Mouse (Mus musculus): Measurements from ENCODE around the gene Gm20431. TPM values are rescaled to one million over a fixed set of nuclear protein-coding genes. Genes with fewer than 3 reads are reported as not detected.
A peak's percentile ranks its signal among the peaks of the same experiment; 100 is the strongest.

The Gm20431 gene
- total RNA-seq, 2 experiments from 2014 or later, result 7.7 to 11.6 TPM

DNA sequence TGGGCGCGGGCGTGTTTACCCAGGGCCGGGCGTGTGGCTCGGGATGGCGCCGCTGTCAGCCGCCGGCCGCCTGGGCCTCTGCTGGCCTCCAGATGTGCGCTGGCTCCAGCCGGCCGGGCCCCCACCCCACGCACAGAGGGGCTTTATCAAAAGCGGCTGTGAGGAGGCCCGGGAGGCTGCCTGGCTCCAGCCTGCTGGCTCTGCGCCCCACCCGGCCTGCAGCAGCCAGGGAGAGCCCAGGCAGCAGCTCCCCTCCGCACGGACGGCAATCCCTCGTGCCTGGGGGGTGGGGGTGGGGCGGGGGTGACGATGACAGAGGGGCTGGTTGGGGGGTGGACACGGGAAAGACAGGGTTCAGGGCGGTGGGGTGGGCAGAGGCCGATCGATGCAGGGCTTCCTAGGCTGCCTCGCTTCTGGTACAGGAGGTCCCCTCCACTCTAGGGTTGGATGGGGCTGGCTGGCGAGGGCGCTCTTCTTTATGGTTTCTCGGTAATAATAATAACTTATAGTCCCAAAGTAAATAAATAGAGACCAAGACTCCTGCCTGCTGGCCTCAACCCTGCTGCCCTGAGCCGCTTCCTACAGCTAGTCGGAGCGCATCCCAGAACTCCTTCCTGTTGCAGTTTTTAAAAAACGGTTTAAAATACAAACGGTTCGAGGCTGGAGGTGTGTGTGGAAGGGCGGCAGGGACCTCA lies 63.7 kb downstream of the Gm20431 start:
- DNase-seq, result peak; percentile 66

DNA sequence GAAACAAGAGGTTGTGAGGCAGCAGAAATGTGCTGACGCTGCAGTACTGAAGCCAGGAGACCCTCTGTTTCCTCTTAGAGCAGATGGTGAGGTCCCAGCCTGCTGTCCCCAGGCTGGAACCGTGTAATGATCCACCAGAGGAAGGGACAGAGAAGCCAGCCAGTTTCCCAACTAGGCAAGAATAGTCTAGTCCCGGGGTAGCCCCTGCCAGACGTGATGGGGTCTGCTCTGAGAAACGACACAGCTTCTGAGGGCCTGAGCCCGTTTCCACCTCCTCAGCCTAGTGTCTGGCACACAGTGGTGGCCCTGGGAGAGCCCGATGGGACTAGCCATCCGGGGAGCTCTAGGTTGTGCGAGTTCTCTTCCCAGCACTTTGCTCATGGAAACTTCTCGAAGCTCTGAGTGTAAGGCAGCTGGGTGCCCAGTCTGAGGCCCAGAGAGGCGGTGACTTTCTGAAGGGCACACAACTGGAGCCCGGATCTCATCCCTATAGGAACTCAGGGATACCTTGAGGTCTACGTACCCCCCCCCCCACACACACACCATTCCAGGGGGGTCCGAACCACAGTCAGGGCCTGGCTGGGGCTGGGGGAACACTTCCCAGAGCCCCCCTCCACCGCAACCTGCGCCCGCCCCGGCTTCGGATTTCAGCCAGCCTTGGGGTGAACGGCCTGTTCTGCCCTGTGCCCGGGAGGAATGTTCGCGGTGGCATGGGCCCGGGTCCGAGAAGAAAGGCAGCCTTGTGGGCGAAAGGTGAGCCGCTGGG lies 64.4 kb downstream of the Gm20431 start:
- no peak for DNase-seq

DNA sequence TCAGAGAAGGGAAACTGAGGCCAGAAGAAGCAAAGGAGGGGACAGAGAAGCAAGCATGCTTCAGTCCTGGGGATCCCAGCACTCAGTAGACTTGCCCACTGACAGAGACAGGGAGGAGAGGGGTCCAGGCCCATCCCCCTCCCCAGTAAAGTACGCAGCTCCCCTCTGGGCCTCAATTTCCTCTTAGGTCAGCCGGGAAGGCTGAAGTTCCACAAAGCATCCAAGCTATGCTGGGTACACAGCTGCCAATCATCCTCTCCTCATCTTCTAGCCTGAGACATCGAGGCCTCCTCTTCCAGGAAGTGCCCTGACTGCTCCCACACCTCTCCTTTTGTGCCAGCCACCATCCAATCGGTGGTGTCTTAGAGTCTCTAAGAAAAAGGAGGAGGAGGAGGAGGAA lies 65.0 kb downstream of the Gm20431 start:
- no peak for DNase-seq

DNA sequence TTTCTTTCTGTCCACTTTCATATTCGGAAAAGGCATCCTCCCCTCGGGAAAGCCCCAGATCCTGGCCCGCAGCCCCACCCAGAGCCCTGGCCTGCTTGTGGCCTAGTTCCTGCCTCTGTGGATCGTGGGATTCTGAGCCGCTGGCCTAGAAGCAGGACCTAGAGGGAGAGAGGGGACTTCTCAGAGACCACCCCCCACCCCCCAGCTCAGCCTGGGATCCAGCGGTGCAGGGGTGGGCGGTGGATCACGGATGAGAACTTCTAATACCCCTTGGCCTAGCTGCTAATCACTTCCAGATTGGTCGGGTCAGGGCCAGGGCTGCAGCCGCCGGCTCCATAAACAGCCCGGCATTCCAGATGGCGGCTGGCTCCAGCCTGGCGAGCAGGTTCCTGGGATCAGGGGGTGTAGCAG lies 65.5 kb downstream of the Gm20431 start:
- peak; percentile 78 for DNase-seq

DNA sequence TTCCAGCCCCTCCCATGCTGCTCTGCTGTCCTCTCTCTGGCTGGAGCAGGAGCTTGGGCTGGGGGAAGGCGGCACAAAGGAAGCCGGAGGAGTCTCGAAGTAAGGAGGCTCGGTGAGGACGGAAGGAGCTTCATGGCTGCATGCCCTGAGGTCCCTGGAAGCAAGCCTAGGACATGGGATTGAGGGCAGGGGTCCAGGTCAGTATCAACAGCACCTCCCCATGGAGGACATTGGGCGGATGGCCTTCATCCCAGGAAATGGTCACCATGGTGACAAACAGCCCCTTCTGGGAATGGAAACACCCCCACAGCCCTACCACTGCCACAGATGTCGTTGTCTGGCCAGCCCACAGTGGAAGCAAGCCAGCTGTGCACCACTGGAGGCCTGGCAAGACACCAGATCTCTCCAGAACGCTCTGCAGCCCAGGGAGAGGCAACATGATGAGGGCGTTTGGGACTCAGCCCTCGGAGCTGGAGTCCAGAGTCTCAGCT lies 66.8 kb downstream of the Gm20431 start:
- DNase-seq, result peak; percentile 93

DNA sequence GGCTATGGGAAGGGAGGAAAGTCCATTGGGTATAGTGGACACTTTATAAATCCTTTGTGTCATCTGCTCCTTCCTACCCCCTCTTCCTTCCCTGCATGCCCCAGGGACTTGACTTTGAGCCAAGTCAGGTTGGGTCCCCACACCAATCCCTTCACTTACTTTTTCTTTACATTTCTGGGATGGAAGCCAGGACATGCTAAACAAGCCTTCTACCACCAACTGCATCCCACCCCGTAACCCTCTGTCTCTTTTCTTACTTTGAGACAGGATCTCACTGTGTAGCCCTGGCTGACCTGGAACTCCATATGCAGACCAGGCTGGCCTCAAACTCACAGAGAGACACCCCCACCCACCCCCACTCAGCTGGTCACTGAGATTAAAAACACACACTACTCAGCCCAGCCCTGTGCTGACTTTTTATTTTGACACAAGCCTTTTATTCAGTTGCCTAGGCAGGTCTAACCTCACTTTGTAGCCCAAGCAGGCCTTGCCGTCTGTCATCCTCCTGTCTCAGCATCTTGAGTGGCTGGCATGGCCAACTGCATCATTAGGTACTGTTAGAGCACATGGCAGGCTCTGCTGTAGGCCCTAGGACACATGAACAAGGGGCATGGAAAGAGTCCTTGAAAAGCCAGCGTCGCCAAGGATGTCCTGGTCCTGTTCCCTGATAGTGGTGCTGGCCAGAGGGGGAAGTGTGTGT lies 67.6 kb downstream of the Gm20431 start:
- no peak for DNase-seq

DNA sequence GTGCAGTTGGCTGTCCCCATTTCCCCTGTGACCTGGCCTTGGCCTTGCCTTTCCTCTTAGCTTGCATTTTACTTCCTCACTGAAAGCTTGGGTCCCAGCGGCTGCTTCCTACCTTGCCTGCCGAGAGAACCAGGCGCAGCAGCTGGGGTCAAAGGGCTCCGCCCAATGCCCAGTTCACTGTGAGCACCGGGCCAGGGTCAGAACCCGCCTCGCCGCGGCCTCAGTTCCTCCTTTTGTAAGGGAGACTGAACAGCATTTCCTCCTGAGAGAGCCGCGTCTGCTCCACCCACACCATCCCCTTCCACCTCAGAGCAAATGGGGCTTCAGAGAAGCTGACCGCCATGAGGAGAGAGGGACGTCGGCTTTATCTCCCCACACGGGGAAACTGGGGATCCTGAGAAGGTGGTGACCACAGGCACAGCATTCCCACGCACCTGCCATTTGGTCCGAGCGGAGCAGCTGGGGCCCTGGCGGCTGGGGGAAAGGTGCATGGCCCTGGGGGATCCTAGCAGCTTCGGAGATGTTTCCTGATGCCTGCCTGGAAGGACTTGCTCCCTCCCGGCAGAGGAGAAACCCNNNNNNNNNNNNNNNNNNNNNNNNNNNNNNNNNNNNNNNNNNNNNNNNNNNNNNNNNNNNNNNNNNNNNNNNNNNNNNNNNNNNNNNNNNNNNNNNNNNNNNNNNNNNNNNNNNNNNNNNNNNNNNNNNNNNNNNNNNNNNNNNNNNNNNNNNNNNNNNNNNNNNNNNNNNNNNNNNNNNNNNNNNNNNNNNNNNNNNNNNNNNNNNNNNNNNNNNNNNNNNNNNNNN lies 72.3 kb downstream of the Gm20431 start:
- peak; percentile 62 for DNase-seq

DNA sequence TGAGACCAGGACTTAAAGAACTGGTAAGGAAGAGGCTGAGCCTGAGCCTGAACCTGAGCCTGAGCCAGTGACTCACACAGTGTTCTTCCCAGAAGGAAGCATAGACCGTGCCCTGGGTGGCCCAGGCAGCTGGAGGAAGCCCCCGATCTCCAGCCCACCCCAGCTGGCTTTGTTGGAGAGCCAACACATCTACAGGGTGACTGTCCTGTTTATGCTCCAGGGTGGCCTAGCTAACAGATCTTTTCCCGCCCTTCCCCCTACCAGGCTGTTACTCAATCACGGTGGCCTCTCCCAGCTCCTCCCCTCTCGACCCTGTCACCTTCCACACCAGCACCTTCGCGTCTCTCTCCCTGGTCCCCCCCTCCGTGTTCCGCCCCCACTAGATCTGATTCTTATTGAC lies 74.3 kb downstream of the Gm20431 start:
- no peak for DNase-seq

DNA sequence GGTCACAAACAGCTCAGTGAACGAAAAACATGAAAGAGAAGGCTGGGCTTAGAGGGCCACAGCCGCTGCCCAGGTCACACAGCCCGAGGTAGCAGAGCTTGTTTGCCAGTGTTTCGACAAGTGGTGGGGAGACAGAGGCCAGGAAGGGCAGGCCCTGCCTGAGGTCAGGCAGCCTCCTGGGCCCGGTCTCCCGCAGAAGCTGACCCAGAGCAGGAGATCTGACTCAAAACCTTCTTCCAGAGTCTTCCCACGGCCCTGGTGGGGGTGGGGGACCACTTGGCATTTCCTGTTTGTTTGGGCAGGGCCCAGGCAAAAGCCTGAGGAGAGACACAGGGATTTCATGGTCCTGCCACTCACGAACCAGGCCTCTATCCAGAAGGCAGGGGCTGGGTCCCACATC lies 75.3 kb downstream of the Gm20431 start:
- no peak for DNase-seq

DNA sequence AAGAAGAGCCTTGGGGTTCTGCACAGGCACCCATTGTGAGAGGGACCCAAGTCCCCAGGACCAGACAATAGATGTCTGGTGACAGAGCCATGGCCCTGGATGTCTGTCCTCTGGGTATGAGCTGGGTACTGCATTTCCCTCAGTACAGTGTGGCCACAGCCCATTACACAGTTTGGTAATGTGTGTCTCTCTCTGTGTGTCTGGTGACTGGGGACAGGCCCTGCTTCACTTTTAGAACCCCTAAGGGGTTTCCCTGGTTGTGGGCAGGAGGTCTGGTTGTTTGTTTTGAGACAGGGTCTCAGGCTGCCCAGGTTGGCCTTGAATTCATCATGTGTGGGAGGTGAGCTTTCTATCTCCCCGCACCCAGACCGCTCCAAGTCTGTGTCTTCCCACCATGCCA lies 76.0 kb downstream of the Gm20431 start:
- DNase-seq, result no peak

DNA sequence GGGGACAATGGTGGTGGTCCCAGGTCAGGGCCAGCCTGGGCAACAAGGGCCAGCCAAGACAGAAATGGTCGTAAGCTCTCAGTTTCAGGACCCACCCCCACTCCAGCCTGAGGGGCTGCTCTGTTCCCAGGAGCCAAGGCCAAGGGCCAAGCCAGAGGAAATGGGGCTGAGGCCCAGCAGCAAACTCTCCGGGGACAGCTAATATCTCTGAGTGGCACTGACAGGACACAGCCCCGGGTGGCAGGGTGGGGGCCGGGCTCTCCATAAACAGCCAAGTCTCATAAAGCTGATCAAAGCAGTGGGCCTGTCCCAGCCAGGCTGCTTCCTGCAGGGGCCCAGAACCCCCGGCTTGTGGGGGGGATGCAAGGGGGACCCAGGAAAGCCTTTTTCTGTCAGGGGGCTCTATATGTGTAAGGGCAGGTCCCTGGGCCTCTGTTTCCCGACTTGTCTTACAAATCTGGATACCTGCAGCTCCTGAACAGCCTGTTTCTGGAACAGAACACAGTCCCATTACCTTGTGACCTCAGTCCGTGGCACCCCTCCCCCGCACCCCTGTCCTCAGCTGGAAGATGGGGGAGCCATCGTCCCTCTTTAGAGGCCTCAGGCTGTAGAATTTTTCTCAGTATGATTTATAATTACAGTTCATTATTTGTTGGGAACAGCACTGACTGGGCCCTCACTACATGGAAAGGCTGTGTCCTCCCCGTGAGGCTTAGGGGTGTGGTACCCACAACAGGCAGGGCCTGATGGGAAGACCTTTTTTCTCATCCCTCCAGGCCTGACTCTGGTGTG lies 77.9 kb downstream of the Gm20431 start:
- DNase-seq, result no peak

DNA sequence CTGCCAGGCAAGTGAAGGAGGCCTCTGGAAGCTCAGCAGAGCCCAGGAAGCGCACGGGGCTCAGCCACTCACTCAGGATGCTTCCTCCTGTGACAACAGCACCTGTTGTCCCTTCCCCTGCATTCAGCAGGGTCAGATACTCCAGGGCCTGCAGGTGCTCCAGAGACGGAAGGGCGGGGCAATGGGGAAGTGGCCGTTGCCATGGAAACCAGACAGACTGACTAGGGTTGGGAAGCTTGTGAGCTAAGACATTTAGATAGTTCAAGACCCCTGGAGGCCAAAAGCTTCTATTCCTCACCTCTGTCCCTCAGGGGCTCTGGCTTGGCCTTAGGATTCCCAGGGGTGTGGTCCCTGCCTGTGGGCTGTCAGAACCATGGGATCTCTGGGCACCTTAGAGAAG lies 82.8 kb downstream of the Gm20431 start:
- DNase-seq, result no peak

DNA sequence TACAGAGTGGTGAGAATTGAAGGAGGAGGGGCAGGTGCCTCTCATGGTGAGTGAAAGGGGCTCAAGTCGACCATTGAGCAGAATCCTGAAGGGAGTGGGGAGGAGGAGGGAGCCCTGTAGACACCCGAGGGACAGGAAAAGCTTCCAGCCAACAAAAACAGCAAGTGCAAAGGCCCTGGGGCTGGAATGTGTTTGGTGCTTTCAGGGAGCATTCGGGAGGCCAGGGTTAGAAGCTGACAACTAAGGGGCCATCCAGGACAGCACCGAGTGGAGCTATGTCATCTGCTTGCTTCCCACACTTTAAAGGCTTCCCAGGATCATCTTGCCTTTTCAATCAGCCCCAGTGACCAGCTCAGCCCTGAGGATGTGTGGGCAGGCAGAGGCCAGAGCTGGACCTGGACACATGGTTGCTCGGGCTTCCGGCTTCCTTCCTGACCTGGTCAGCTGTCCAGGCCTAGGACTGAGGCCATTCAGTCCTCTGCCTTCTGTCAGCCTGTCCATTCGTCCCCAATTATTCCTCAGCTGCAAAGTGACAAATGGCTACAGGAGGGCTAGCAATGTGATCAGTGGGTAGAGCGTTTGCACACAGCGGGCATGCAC lies 84.0 kb downstream of the Gm20431 start:
- DNase-seq, result no peak

DNA sequence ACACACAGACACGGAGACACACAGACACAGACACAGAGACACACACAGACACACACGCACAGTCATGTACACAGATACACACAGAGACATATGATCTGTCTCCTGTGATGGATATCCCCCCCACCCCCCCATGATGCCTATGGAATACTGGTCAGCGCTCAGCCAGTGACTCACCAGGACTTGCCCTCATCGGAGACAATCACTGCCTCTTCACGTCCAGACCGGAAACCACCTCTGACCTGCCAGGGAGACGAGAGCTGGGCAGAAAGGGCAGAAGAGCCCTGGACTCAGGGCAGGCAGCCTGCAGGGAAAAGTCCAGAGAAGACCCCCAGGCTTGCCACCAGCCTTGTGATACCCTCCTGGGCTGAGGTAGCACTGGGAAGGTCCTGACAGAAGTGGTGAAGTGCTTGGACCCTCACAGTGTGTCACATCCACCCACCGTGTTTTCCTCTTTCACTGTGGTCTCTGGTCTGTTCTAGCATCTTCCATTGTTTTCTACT lies 85.1 kb downstream of the Gm20431 start:
- no peak for DNase-seq

DNA sequence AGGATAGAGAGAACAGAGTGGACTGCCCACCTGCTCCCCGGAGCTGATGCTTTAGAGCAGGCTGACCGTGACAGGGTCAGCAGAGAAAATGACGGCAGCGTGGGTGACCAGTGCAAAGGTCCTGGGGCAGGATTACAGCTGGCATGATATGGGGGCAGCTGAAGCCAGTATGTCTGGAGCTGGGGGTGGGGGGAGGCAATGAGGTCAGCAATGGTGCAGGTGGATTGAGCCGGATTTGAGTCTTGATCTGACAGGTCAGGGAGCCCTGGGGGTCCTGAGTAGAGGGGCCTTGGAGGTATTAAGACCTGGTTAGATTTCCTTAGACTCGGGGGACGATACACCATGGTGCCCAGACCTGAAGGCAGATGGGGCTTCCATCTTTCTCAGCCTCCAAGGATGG lies 85.7 kb downstream of the Gm20431 start:
- DNase-seq, result no peak

DNA sequence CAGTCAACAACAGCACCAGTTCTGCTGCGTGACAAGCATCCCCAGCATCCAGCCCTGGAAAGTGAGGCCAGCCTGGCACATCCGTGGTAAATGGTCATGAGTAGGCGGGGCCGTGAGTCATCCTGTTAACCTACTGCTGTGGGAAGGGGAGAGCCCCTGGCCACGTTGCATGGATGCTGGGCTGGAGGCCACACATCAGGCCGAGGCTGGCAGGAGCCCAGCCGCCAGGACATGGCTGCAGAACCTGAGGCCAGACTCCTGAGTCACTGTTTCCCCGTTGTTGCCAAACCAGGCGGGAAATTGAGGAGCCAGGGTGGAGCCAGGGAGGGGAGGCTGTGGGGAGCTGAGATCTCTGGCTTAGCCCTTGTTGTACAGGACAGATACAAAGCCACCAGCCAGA lies 86.5 kb downstream of the Gm20431 start:
- DNase-seq, result peak; percentile 86

DNA sequence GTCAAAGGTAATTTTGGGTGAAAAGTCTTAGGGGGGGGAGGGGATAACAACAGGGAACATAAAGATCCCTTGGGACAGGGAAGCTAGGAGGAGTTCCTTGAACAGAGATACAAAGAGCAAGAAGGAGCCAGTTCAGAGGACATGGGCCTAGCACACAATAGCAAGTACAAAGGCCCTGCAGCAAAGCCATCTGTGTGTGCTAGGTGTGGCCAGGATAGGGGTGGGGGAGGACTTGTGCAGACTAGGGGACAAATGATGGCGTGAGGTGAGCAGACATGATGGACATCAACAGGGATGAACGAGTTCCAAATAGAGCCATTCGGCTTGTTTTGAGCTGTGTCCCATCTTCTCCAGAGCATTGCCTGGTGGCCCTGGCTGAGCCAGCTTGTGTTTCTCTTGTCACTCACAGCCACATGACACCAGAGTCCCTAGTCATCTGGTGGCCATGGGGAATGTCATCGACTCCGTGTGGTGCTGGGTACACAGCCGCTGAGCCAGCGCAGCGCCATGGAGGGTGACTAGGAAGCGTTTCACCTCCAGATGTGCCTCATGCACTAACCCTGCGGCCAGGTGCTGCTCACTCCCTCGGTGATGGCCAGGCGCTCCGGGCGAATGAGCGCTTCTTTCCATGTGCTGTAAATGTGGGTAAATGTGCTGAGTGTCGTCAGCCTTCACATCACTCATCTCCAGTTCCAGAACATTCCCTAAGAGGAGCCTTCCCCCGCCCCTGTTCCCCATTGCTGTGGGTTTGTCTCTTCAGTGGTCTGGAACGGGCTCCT lies 89.7 kb downstream of the Gm20431 start:
- DNase-seq, result no peak

DNA sequence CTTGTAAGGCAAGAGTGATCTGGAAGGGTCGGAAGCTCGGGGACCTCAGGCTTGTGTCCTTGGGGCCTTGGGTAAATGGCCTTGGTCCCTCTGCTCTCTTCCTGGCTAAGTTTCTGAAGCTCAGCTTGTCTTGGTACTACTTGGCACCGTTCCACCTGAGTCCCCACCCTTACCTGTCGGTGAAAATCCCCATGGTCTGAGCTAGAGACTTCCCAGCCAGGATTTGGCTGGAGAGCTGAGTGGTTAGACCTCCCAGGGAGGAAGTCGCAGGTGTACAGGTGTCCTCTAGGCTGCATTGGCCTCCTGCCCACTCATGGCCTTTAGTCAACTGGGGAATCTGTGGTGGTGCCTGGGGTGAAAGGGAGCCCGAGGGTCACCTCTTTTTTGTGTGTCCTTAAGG lies 90.5 kb downstream of the Gm20431 start:
- DNase-seq, result no peak

DNA sequence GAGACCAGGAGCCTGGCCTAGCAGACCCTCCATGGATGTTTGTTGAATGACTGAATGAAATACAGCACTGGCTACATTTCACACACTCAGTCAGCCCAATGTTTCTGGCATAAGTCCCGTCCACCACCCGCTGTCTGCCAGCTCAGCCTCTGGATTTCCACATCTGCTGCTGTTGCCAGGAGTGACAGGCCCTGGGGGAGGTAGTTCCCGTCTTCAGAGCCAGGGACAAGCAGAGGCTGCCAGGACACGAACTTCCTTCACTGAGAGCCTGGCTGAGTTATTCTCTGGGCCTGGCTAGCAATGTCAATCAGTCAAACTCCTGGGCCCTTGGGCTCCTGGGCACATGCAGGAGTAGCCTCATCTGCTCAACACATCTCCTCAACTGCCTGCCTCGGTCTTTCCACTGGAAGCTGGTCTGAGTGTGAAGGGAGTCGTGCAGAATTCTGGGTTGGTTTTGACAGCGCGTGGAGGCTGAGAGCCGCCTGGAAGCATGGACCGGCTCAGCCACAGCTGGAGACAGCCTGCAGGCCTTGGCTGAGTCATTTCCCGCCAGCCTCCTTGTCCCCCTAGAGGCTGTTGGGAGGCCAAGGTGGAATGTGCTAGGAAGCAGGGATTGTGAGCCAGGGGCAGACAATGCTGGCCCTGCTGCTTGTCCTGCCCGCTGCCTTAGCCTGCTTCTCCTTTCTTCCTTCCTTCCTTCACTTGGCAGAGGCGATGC lies 91.2 kb downstream of the Gm20431 start:
- peak; percentile 91 for DNase-seq

All from gastrocnemius, postnatal 25 days (tissue).